Mouse (Mus musculus) limb, embryonic 14.5 days (tissue): ENCODE results near the gene Plxna1. TPM values are rescaled to one million over a fixed set of nuclear protein-coding genes. Genes with fewer than 3 reads are reported as not detected.

Experiments
- ATAC-seq: fragments of 200-750 bp; cut with Nextera tagmentation; 2 replicates; pipeline ENCODE4 v1.8.0; 2017; ENCODE audit warnings: low read depth, moderate number of reproducible peaks, moderate TSS enrichment; ENCODE audit not compliant: low FRiP score
- DNase-seq: peaks from one replicate; pipeline ENCODE4 v3.0.0-alpha.2; 2015; ENCODE audit warnings: low spot score
- H3K27ac ChIP-seq: fragments of 300-500 bp; sonication (generic); replicated peaks from 2 replicates; pipeline ENCODE4 v1.5.1; 2014; ENCODE audit warnings: low read depth, mild to moderate bottlenecking, low read length, moderate library complexity, mixed read lengths
- H3K27me3 ChIP-seq: fragments of 300-500 bp; sonication (generic); 2 replicates; pipeline ENCODE4 v1.6.1; 2014; ENCODE audit warnings: low read length, mixed read lengths; ENCODE audit not compliant: control insufficient read depth, insufficient read depth
- H3K36me3 ChIP-seq: fragments of 300-500 bp; sonication (generic); 2 replicates; pipeline ENCODE4 v1.6.1; 2014; ENCODE audit warnings: mild to moderate bottlenecking, low read length, moderate library complexity, mixed read lengths; ENCODE audit not compliant: control insufficient read depth, insufficient read depth
- H3K4me1 ChIP-seq: fragments of 300-500 bp; sonication (generic); 2 replicates; pipeline ENCODE4 v1.6.1; 2014; ENCODE audit warnings: antibody characterized with exemption, low read length, mixed read lengths; ENCODE audit not compliant: control insufficient read depth, insufficient read depth
- H3K4me2 ChIP-seq: fragments of 300-500 bp; sonication (generic); replicated peaks from 2 replicates; pipeline ENCODE4 v1.6.1; 2014; ENCODE audit warnings: low read depth, mild to moderate bottlenecking, low read length, moderate library complexity; ENCODE audit not compliant: severe bottlenecking
- H3K4me3 ChIP-seq: fragments of 300-500 bp; sonication (generic); replicated peaks from 2 replicates; pipeline ENCODE4 v1.5.1; 2014; ENCODE audit warnings: low read length
- H3K9ac ChIP-seq: fragments of 300-500 bp; sonication (generic); 2 replicates; pipeline ENCODE4 v1.6.1; 2014; ENCODE audit warnings: mild to moderate bottlenecking, low read depth, low read length, moderate library complexity; ENCODE audit not compliant: severe bottlenecking
- H3K9me3 ChIP-seq: fragments of 300-500 bp; sonication (generic); 2 replicates; pipeline ENCODE4 v1.6.1; 2016; ENCODE audit warnings: low read length; ENCODE audit not compliant: control insufficient read depth
- POLR2A ChIP-seq: fragments of 200-500 bp; IDR thresholded peaks from 2 replicates; pipeline ENCODE4 v1.8.0; 2012; ENCODE audit warnings: inconsistent platforms, mild to moderate bottlenecking, moderate library complexity, borderline replicate concordance; ENCODE audit not compliant: insufficient read depth, insufficient read length; ENCODE audit errors: extremely low read depth
- WGBS: fragments of 180-500 bp; shearing (Covaris S2); extraction: QIAGEN DNeasy Blood & Tissue Kit; methylation state at CpG from one replicate; pipeline ENCODE4 v1.1.7; 2014; 5-methylcytosine and 5-hydroxymethylcytosine counted together
- polyA plus RNA-seq, 2 experiments: library from polyadenylated mRNA; depleted of rRNA in 1 of 2; stranded (reverse) in 1 of 2; unstranded in 1 of 2; fragments of >200 nt; fragmentation: Nextera tagmentation in 1 of 2; extraction: Ambion mirVana in 1 of 2; gene quantifications; 2 replicates each; pipeline versions ENCODE4 v1.2.1 to v1.2.3; 2012 to 2014

The Plxna1 gene
- polyA plus RNA-seq, 2 experiments = 36.8 to 66.4 TPM

DNA sequence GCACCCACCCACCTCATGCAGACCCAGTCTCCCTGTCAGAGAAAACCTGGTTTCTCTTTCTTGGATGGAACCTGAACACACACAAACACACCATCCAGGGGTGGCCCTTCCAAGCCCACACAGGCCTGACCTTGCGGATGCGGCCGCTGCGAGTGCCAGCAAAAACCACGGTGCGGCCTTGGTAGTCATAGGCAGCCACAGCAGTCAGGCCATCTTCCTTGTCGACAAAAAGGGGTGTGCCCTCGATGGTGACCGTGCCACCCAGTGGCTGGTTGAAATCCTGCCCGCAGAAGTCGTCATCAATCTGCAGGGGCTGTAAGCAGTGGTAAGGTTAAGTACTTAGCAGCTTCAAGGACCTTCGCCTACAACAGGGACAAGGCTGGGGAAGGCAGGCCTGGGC, 7.7 kb downstream of the Plxna1 start:
- TF ChIP-seq POLR2A = no peak
- 87% methylated on average over 12 of the region's 12 CpGs for WGBS
- Histone ChIP-seq H3K27ac (no peak overlapping the region), H3K27me3 (no peaks in the 10 kb centered on the region), H3K9ac (no peak overlapping the region), H3K4me1 (peaks cover 50% of the 10 kb centered on the region), H3K9me3 (no peaks in the 10 kb centered on the region), H3K36me3 (peaks cover 47% of the 10 kb centered on the region), H3K4me2 (no peak overlapping the region), H3K4me3 (no peak overlapping the region)
- DNase-seq (no peak), ATAC-seq (no peak)

DNA sequence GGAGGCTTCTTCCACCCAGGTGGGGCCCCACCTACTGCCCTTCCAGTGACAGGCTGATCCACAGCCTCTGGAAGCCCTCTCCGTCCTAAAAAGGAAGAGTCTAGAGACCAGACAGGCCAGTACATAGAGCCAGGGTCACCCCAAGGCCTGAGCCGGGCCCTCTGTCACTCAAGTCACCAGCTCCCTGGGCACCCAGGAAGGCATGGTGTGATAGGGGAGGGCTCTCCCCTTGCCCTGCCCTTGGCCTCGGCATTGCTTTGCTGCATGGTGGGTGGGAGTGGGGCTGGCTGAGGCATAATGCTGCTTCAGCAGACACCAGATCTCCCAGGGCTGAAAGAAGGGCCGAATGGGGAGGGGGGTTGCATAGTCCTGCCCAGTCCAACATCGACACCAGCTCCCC, 8.3 kb downstream of the Plxna1 start:
- Histone ChIP-seq H3K4me2 (no peak overlapping the region), H3K9ac (no peak overlapping the region), H3K9me3 (no peaks in the 10 kb centered on the region), H3K27ac (no peak overlapping the region), H3K4me3 (no peak overlapping the region), H3K36me3 (peaks cover 52% of the 10 kb centered on the region), H3K27me3 (no peaks in the 10 kb centered on the region), H3K4me1 (peaks cover 43% of the 10 kb centered on the region)
- ATAC-seq (no peak), DNase-seq (no peak)
- 82% methylated on average over 5 of the region's 5 CpGs for WGBS
- TF ChIP-seq POLR2A = no peak

- 60% methylated on average over 8 of the region's 8 CpGs for WGBS
- no peak overlapping the region for H3K4me3 ChIP-seq
- peaks cover 40% of the 10 kb centered on the region for H3K4me1 ChIP-seq
- H3K9ac ChIP-seq = no peak overlapping the region
- H3K27ac ChIP-seq = 0 out of 2 replicates have a peak overlapping the region, but pooled peaks have one; percentile 19
- H3K36me3 ChIP-seq = peaks cover 61% of the 10 kb centered on the region
- DNase-seq (no peak), ATAC-seq (no peak)
- no peak for TF ChIP-seq POLR2A
- no peaks in the 10 kb centered on the region for H3K9me3 ChIP-seq
- no peak overlapping the region for H3K4me2 ChIP-seq
- H3K27me3 ChIP-seq = no peaks in the 10 kb centered on the region
These were observed 9.3 kb downstream of the Plxna1 start for GRCm38 (mm10) chr6:89353101-89353500.

GRCm38 (mm10) chr6:89351441-89352137, 10.8 kb downstream of the Plxna1 start:
- H3K36me3 ChIP-seq = peaks cover 70% of the 10 kb centered on the region
- no peaks in the 10 kb centered on the region for H3K27me3 ChIP-seq
- no peaks in the 10 kb centered on the region for H3K9me3 ChIP-seq
- H3K4me2 ChIP-seq = no peak overlapping the region
- H3K4me3 ChIP-seq = no peak overlapping the region
- peak overlapping the region; percentile 59 for H3K27ac ChIP-seq
- DNase-seq (peak; percentile 79), ATAC-seq (peak; percentile 68)
- no peak for TF ChIP-seq POLR2A
- WGBS = 13% methylated on average over 5 of the region's 5 CpGs
- H3K4me1 ChIP-seq = peaks cover 40% of the 10 kb centered on the region
- H3K9ac ChIP-seq = peak overlapping the region; percentile 41

- TF ChIP-seq POLR2A = no peak
- ATAC-seq (no peak), DNase-seq (no peak)
- H3K27ac ChIP-seq = no peak overlapping the region
- H3K4me3 ChIP-seq = no peak overlapping the region
- WGBS = 100% methylated on average over 2 of the region's 2 CpGs
- no peak overlapping the region for H3K9ac ChIP-seq
- no peak overlapping the region for H3K4me2 ChIP-seq
- no peaks in the 10 kb centered on the region for H3K9me3 ChIP-seq
- H3K27me3 ChIP-seq = no peaks in the 10 kb centered on the region
- H3K4me1 ChIP-seq = peaks cover 44% of the 10 kb centered on the region
- peaks cover 61% of the 10 kb centered on the region for H3K36me3 ChIP-seq
These were observed 11.9 kb downstream of the Plxna1 start for GRCm38 (mm10) chr6:89350520-89350919.

DNA sequence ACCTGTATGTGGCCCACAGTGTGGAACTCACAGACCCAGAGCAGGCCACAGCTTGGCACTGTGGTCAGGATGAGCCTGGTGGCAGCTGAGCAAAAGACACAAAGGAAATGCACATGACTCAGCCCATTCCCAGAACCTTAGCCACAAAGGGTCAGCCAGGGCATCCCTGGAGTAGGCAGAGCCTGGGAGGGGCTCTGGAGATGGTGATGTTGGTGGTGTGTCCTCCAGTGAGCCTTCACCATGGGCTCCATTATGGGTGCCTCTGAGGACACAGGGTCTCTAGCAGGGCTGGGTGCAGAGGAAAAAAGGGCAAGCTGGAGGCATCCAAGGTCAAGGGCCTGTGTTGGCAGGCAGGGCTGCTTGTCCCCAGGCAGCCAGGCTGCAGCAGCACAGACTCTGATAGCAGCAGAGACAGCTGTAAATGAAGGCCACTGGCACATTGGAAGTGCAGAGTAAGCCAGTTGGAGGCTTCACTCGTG, 12.3 kb downstream of the Plxna1 start:
- ATAC-seq (no peak), DNase-seq (no peak)
- Histone ChIP-seq H3K27ac (no peak overlapping the region), H3K27me3 (no peaks in the 10 kb centered on the region), H3K4me1 (peaks cover 48% of the 10 kb centered on the region), H3K36me3 (peaks cover 60% of the 10 kb centered on the region), H3K4me3 (no peak overlapping the region), H3K9ac (no peak overlapping the region), H3K9me3 (no peaks in the 10 kb centered on the region), H3K4me2 (no peak overlapping the region)
- TF ChIP-seq POLR2A = no peak
- 100% methylated on average over 1 of the region's 1 CpGs for WGBS
